Mouse (Mus musculus) lung, postnatal 36 days (tissue): ENCODE measurements at regions not wholly inside any gene's neighbourhood (a gene's known extent, or its start where the extent isn't known, plus 50 kb on each side); places are given as distances from the start of the nearest gene placed in this dataset.
A peak's percentile ranks its signal among the peaks of the same experiment; 100 is the strongest.
"Not testable (repeated sequence)": the region's sequence is repeated elsewhere in the genome, so short reads cannot be mapped to it uniquely, and the experiment has no call there.

Experiments
- DNase-seq: peaks from one replicate; pipeline ENCODE4 v3.0.0; 2022; ENCODE audit warnings: mixed read lengths

- no peak for DNase-seq
These were observed 56.5 kb upstream of the Pdk3 start for GRCm38 (mm10) chrX:93888480-93888879.

GRCm38 (mm10) chrX:93888966-93889365 lies 57.0 kb upstream of the Pdk3 start:
- DNase-seq: no peak

DNA sequence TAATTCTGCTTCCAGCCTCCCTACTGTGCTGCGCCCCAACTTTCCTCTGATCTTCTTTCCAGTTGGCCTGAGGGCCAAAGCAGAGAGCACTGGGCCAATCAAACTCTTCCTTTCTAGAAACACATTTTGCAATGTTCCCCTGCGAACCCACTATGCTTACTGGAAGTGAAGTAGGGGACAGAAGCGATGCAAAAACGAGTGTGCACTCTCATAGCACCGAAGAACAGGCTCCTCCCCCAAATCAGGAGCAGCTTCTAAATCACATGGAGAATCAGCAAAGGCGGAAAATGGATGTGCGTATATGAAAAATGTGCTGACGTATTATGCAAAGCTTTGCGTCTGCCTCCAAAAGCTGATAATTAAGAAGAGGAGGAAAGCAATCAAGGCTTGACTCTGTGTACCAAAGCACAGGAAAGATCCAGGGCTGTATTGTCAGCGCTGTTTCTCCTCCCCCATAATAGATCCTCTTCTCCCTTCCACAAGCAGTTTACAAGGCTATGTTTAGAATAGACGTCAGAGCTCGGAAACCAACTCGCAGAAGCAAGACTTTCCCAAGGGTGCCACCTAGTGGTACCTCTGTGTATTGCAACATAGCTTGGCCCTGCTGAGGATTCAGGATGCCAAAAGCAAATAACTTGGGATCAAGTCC lies 57.5 kb upstream of the Pdk3 start:
- DNase-seq: peak; percentile 87

DNA sequence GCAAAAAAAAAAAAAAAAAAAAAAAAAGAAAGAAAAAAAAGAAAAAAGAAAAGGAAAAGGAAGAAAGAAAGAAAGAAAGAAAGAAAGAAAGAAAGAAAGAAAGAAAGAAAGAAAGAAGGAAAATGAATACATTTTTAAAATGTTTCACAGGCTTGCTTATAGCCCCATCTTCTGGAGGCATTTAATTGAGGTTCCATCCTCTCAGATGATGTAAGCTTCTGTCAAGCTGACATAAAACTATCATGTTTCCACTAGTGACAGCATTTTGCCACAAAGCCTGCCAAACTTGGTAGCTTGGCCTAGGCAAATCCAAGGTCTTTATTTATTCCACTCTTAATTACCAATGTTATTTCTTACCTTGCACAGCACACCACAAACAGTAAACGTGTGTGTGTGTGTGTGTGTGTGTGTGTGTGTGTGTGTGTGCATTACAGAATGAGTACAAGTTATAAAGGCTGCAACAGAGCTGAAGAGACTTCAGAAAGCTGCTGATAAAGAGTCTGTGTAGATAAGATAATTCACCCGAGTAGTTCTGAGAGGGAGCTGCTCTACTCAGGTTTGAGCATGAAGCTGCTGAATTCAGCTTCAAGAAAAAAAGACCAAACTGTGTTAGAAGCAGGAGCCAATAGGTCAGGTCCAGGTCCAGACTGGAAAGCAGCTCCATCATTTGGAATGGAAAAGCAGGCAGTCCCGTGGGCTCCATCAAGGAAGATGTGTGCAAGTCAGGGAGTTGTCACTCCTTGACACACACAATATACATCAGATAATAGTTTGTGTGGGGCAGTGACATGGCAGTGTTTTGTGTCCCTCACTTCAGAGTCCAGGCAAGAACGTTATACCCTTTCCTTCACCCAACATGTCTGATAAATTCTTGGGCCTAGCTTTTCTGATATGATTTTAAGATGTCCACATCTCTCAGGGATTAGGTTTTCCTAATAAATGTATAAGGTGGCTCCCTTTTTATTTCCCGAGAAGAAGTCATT lies 65.1 kb upstream of the Pdk3 start:
- no peak for DNase-seq

- no peak for DNase-seq
These were observed 65.2 kb upstream of the AU015836 start for GRCm38 (mm10) chrX:93903209-93903608.

DNA sequence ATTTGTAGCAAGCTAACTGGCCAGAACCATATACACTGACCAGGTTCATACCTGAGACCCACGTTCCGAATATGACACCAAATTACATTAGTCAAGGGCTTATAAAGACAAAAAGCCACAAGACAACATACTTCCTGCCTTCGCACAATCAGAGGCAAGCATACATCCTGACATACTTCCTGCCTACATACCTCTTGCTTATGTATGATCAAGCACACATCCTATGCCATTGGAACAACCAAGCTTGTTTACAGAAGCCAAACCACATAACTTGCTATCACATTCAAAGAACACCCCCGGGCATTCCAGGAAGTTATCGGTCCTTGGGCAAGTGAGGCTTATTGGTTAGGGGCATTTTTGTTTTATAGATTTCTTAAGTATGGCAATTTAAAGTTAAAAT lies 62.9 kb upstream of the AU015836 start:
- no peak for DNase-seq

- peak; percentile 70 for DNase-seq
These were observed 57.2 kb upstream of the AU015836 start for GRCm38 (mm10) chrX:93911087-93911840.

DNA sequence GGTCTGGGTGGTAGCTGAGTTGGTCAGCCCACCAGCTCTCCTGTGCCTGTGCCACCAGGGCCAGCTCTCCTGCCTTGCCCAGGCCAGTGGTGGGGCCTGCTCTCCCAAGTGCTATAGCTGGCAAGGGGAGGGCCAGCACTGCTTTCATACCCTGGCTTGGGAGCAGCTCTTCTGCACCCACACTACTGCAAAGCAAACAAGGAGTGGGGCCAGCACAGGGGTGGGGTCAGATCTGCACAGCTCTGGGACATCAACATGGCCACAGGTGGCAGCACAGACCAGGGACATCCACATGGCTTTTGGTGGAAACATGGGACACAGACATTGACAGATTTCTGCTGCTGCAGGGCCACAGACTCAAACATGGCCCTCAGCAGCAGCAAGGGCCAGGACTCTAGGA lies 52.9 kb upstream of the AU015836 start:
- DNase-seq: no peak

- not testable (repeated sequence) for DNase-seq
These were observed 51.1 kb upstream of the AU015836 start for GRCm38 (mm10) chrX:93917367-93917766.
